Mouse (Mus musculus): ENCODE measurements at regions not wholly inside any gene's neighbourhood (a gene's known extent, or its start where the extent isn't known, plus 50 kb on each side); places are given as distances from the start of the nearest gene placed in this dataset.

GRCm38 (mm10) chr3:52653006-52653405 is 364.0 kb downstream of the Cog6 start:
- no peaks in the 10 kb centered on the region for H3K4me1 ChIP-seq (ENCODE audit: control insufficient read depth, insufficient read depth, low read length)
- no peak overlapping the region for H3K4me3 ChIP-seq (ENCODE audit: low read depth, low read length)
- no peaks in the 10 kb centered on the region for H3K9me3 ChIP-seq (ENCODE audit: control insufficient read depth, low read length)
- no peak overlapping the region for H3K27ac ChIP-seq (ENCODE audit: low read depth, low read length)
- H3K9ac ChIP-seq (replicated peaks; ENCODE audit: low read depth, low read length) = no peak overlapping the region
- WGBS = 88% methylated on average over 5 of the region's 5 CpGs
- no peak for ATAC-seq (ENCODE audit: low read depth)
- H3K36me3 ChIP-seq (ENCODE audit: control insufficient read depth, insufficient read depth, low read length) = no peaks in the 10 kb centered on the region
- H3K4me2 ChIP-seq (ENCODE audit: low read depth, low read length) = no peak overlapping the region
- H3K27me3 ChIP-seq (ENCODE audit: control insufficient read depth, insufficient read depth, low read length) = no peaks in the 10 kb centered on the region

- H3K27ac ChIP-seq (ENCODE audit: low read depth, low read length) = no peak overlapping the region
- no peaks in the 10 kb centered on the region for H3K36me3 ChIP-seq (ENCODE audit: control insufficient read depth, insufficient read depth, low read length)
- 90% methylated on average over 2 of the region's 2 CpGs for WGBS
- no peak overlapping the region for H3K9ac ChIP-seq (replicated peaks; ENCODE audit: low read depth, low read length)
- no peak overlapping the region for H3K4me2 ChIP-seq (ENCODE audit: low read depth, low read length)
- ATAC-seq (ENCODE audit: low read depth) = no peak
- no peaks in the 10 kb centered on the region for H3K4me1 ChIP-seq (ENCODE audit: control insufficient read depth, insufficient read depth, low read length)
- no peak overlapping the region for H3K4me3 ChIP-seq (ENCODE audit: low read depth, low read length)
- no peaks in the 10 kb centered on the region for H3K9me3 ChIP-seq (ENCODE audit: control insufficient read depth, low read length)
- H3K27me3 ChIP-seq (ENCODE audit: control insufficient read depth, insufficient read depth, low read length) = no peaks in the 10 kb centered on the region
These were observed 364.6 kb downstream of the Cog6 start for GRCm38 (mm10) chr3:52652476-52652870.

GRCm38 (mm10) chr3:52651862-52652475 is 365.1 kb downstream of the Cog6 start:
- H3K36me3 ChIP-seq (ENCODE audit: control insufficient read depth, insufficient read depth, low read length) = no peaks in the 10 kb centered on the region
- ATAC-seq (ENCODE audit: low read depth) = no peak
- 84% methylated on average over 7 of the region's 7 CpGs for WGBS

GRCm38 (mm10) chr3:52650071-52650470 is 367.0 kb downstream of the Cog6 start:
- Histone ChIP-seq H3K4me2 (ENCODE audit: low read depth, low read length) (no peak overlapping the region), H3K27ac (ENCODE audit: low read depth, low read length) (no peak overlapping the region), H3K9me3 (ENCODE audit: control insufficient read depth, low read length) (no peaks in the 10 kb centered on the region), H3K27me3 (ENCODE audit: control insufficient read depth, insufficient read depth, low read length) (no peaks in the 10 kb centered on the region), H3K9ac (replicated peaks; ENCODE audit: low read depth, low read length) (no peak overlapping the region), H3K4me1 (ENCODE audit: control insufficient read depth, insufficient read depth, low read length) (no peaks in the 10 kb centered on the region; the same call in 1 of the 2 replicates), H3K4me3 (ENCODE audit: low read depth, low read length) (no peak overlapping the region), H3K36me3 (ENCODE audit: control insufficient read depth, insufficient read depth, low read length) (no peaks in the 10 kb centered on the region)
- 98% methylated on average over 3 of the region's 3 CpGs for WGBS
- no peak for ATAC-seq (ENCODE audit: low read depth)

More at GRCm38 (mm10) chr3:52651862-52652475, 365.1 kb downstream of the Cog6 start:
- H3K4me2 ChIP-seq (ENCODE audit: low read depth, low read length) = no peak overlapping the region
- no peaks in the 10 kb centered on the region for H3K9me3 ChIP-seq (ENCODE audit: control insufficient read depth, low read length)
- no peak overlapping the region for H3K27ac ChIP-seq (ENCODE audit: low read depth, low read length)
- no peaks in the 10 kb centered on the region for H3K27me3 ChIP-seq (ENCODE audit: control insufficient read depth, insufficient read depth, low read length)
- H3K4me3 ChIP-seq (ENCODE audit: low read depth, low read length) = no peak overlapping the region
- no peak overlapping the region for H3K9ac ChIP-seq (replicated peaks; ENCODE audit: low read depth, low read length)
- no peaks in the 10 kb centered on the region for H3K4me1 ChIP-seq (ENCODE audit: control insufficient read depth, insufficient read depth, low read length)

GRCm38 (mm10) chr3:52648836-52649500 is 368.1 kb downstream of the Cog6 start:
- no peaks in the 10 kb centered on the region for H3K36me3 ChIP-seq (ENCODE audit: control insufficient read depth, insufficient read depth, low read length)
- no peaks in the 10 kb centered on the region; the same call in 1 of the 2 replicates for H3K4me1 ChIP-seq (ENCODE audit: control insufficient read depth, insufficient read depth, low read length)
- no peak overlapping the region for H3K9ac ChIP-seq (replicated peaks; ENCODE audit: low read depth, low read length)
- no peak overlapping the region for H3K4me3 ChIP-seq (ENCODE audit: low read depth, low read length)
- ATAC-seq (ENCODE audit: low read depth) = no peak
- H3K27me3 ChIP-seq (ENCODE audit: control insufficient read depth, insufficient read depth, low read length) = no peaks in the 10 kb centered on the region
- WGBS = 83% methylated on average over 4 of the region's 4 CpGs
- H3K4me2 ChIP-seq (ENCODE audit: low read depth, low read length) = no peak overlapping the region
- H3K27ac ChIP-seq (ENCODE audit: low read depth, low read length) = no peak overlapping the region
- H3K9me3 ChIP-seq (ENCODE audit: control insufficient read depth, low read length) = no peaks in the 10 kb centered on the region

- no peaks in the 10 kb centered on the region for H3K27me3 ChIP-seq (ENCODE audit: control insufficient read depth, insufficient read depth, low read length)
- no peak overlapping the region for H3K9ac ChIP-seq (replicated peaks; ENCODE audit: low read depth, low read length)
- H3K9me3 ChIP-seq (ENCODE audit: control insufficient read depth, low read length) = no peaks in the 10 kb centered on the region
- no peak overlapping the region for H3K4me2 ChIP-seq (ENCODE audit: low read depth, low read length)
- H3K4me3 ChIP-seq (ENCODE audit: low read depth, low read length) = no peak overlapping the region
- H3K36me3 ChIP-seq (ENCODE audit: control insufficient read depth, insufficient read depth, low read length) = no peaks in the 10 kb centered on the region
- WGBS = 98% methylated on average over 5 of the region's 5 CpGs
- no peak overlapping the region for H3K27ac ChIP-seq (ENCODE audit: low read depth, low read length)
- no peak for ATAC-seq (ENCODE audit: low read depth)
- no peaks in the 10 kb centered on the region; the same call in 1 of the 2 replicates for H3K4me1 ChIP-seq (ENCODE audit: control insufficient read depth, insufficient read depth, low read length)
These were observed 369.1 kb downstream of the Cog6 start for GRCm38 (mm10) chr3:52647900-52648299.

GRCm38 (mm10) chr3:52647161-52647692 is 369.8 kb downstream of the Cog6 start:
- H3K4me2 ChIP-seq (ENCODE audit: low read depth, low read length) = no peak overlapping the region
- H3K4me3 ChIP-seq (ENCODE audit: low read depth, low read length) = no peak overlapping the region
- no peak overlapping the region for H3K9ac ChIP-seq (replicated peaks; ENCODE audit: low read depth, low read length)
- 81% methylated on average over 10 of the region's 10 CpGs for WGBS
- no peaks in the 10 kb centered on the region; the same call in 1 of the 2 replicates for H3K4me1 ChIP-seq (ENCODE audit: control insufficient read depth, insufficient read depth, low read length)
- H3K27me3 ChIP-seq (ENCODE audit: control insufficient read depth, insufficient read depth, low read length) = no peaks in the 10 kb centered on the region
- H3K9me3 ChIP-seq (ENCODE audit: control insufficient read depth, low read length) = no peaks in the 10 kb centered on the region
- H3K36me3 ChIP-seq (ENCODE audit: control insufficient read depth, insufficient read depth, low read length) = no peaks in the 10 kb centered on the region
- no peak for ATAC-seq (ENCODE audit: low read depth)
- no peak overlapping the region for H3K27ac ChIP-seq (ENCODE audit: low read depth, low read length)

- Histone ChIP-seq H3K4me1 (ENCODE audit: control insufficient read depth, insufficient read depth, low read length) (no peaks in the 10 kb centered on the region; the same call in 1 of the 2 replicates), H3K27me3 (ENCODE audit: control insufficient read depth, insufficient read depth, low read length) (no peaks in the 10 kb centered on the region), H3K9ac (replicated peaks; ENCODE audit: low read depth, low read length) (no peak overlapping the region), H3K27ac (ENCODE audit: low read depth, low read length) (no peak overlapping the region), H3K4me3 (ENCODE audit: low read depth, low read length) (no peak overlapping the region), H3K36me3 (ENCODE audit: control insufficient read depth, insufficient read depth, low read length) (no peaks in the 10 kb centered on the region), H3K4me2 (ENCODE audit: low read depth, low read length) (no peak overlapping the region), H3K9me3 (ENCODE audit: control insufficient read depth, low read length) (no peaks in the 10 kb centered on the region)
- peak; percentile 18; the same call in 1 of the 2 replicates for ATAC-seq (ENCODE audit: low read depth)
- 38% methylated on average over 12 of the region's 12 CpGs for WGBS
These were observed 371.9 kb downstream of the Cog6 start for GRCm38 (mm10) chr3:52645156-52645555.

All from neural tube, embryonic 14.5 days (tissue).